Mouse (Mus musculus) intestine, embryonic 14.5 days (tissue): Measurements from ENCODE around the gene Zbtb45. TPM values are rescaled to one million over a fixed set of nuclear protein-coding genes. Genes with fewer than 3 reads are reported as not detected.
A peak's percentile ranks its signal among the peaks of the same experiment; 100 is the strongest.

Experiments used
- ATAC-seq: fragments of 200-750 bp; cut with Nextera tagmentation; replicated peaks from 2 replicates; pipeline ENCODE4 v1.8.0; 2017; ENCODE audit warnings: low read depth, moderate number of reproducible peaks, moderate TSS enrichment, moderate library complexity; ENCODE audit not compliant: low FRiP score, low TSS enrichment
- DNase-seq: peaks from one replicate; pipeline ENCODE4 v3.0.0-alpha.2; 2018; ENCODE audit warnings: low spot score
- H3K27ac ChIP-seq: fragments of 300-500 bp; sonication (generic); 2 replicates; pipeline ENCODE4 v1.5.1; 2014; ENCODE audit warnings: low read depth, mild to moderate bottlenecking, control low read depth
- H3K27me3 ChIP-seq: fragments of 300-500 bp; sonication (generic); replicated peaks from 2 replicates; pipeline ENCODE4 v1.6.1; 2014; ENCODE audit warnings: low read length, control low read depth; ENCODE audit not compliant: control insufficient read depth, insufficient read depth
- H3K36me3 ChIP-seq: fragments of 300-500 bp; sonication (generic); 2 replicates; pipeline ENCODE4 v1.6.1; 2014; ENCODE audit warnings: low read length, control low read depth; ENCODE audit not compliant: control insufficient read depth, insufficient read depth
- H3K4me1 ChIP-seq: fragments of 300-500 bp; sonication (generic); replicated peaks from 2 replicates; pipeline ENCODE4 v1.6.1; 2014; ENCODE audit warnings: low read length, control low read depth, mixed read lengths; ENCODE audit not compliant: control insufficient read depth, insufficient read depth
- H3K4me2 ChIP-seq: fragments of 300-500 bp; sonication (generic); 2 replicates; pipeline ENCODE4 v1.6.1; 2014; ENCODE audit warnings: low read length
- H3K4me3 ChIP-seq: fragments of 300-500 bp; sonication (generic); 2 replicates; pipeline ENCODE4 v1.5.1; 2014; ENCODE audit warnings: low read depth, low read length, control low read depth, mixed read lengths
- H3K9ac ChIP-seq: fragments of 300-500 bp; sonication (generic); 2 replicates; pipeline ENCODE4 v1.6.1; 2014; ENCODE audit warnings: mild to moderate bottlenecking, low read length
- H3K9me3 ChIP-seq: fragments of 300-500 bp; sonication (generic); 2 replicates; pipeline ENCODE4 v1.6.1; 2016; ENCODE audit warnings: low read length, control low read depth; ENCODE audit not compliant: control insufficient read depth
- WGBS: fragments of 180-500 bp; shearing (Covaris S2); extraction: QIAGEN DNeasy Blood & Tissue Kit; methylation state at CpG from one replicate; pipeline ENCODE4 v1.1.7; 2014; 5-methylcytosine and 5-hydroxymethylcytosine counted together
- polyA plus RNA-seq: library from polyadenylated mRNA; unstranded; fragments of >200 nt; fragmentation: Nextera tagmentation; extraction: Ambion mirVana; gene quantifications from 2 replicates; pipeline ENCODE4 v1.2.1, GENCODE M21; 2014

The Zbtb45 gene
- polyA plus RNA-seq, 1 experiment from 2014 or later: 26.9 TPM

DNA sequence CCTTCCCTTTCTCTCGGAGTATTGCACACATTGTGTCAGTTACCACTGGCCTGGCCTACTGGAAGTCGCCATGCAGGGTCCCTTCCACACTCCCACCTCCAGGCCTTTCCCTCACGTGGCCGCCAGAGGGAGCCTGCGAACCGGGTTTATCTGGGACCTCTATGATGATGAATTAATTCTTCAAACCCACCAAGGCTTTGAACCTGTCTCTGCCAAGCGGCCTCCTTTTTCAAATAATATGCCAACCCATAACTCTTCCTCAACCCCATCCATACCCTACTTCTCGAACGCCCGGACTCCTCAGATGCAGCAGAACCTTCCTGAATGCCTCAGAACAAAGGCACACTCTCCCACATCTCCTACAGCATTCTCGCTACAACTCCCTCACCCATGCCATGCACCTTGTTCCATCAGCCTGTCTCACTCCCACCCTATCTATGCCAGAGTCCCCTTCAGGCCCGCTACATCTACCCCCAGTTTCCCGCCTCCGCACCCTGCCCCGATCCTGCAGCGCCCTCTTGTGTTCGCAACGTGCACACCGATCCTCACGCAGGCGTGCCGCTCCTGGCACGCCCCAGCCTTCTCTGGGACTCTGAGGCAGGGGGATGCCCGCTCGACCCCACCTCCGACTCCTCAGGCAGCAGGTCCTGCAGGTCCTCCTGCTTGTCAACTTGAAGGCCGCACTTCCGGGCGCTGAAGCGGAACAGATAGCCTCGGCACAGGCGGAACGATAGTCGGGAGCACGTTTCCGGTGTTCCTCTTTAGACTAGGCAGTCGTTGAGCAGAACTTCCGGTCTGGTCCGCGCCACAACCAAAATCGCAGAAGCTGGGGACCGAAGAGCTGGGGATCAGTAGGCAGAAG, 460 bp downstream of the Zbtb45 start:
- peaks cover 30% of the 10 kb centered on the region for H3K36me3 ChIP-seq
- peak overlapping the region; percentile 74 for H3K9ac ChIP-seq
- H3K27ac ChIP-seq: peak overlapping the region; percentile 93
- DNase-seq: peak; percentile 99
- H3K27me3 ChIP-seq: no peaks in the 10 kb centered on the region
- H3K4me2 ChIP-seq: peak overlapping the region; percentile 75
- WGBS: under 1% methylated on average over 42 of the region's 42 CpGs
- H3K4me1 ChIP-seq: peaks cover 4% of the 10 kb centered on the region; the same call in 1 of the 2 replicates
- no peaks in the 10 kb centered on the region for H3K9me3 ChIP-seq
- peak; percentile 87 for ATAC-seq
- peak overlapping the region; percentile 55 for H3K4me3 ChIP-seq

- DNase-seq (no peak), ATAC-seq (no peak)
- no peak overlapping the region for H3K4me2 ChIP-seq
- H3K9ac ChIP-seq: no peak overlapping the region
- H3K4me3 ChIP-seq: no peak overlapping the region
- H3K4me1 ChIP-seq: peaks cover 4% of the 10 kb centered on the region; the same call in 1 of the 2 replicates
- no peak overlapping the region for H3K27ac ChIP-seq
- WGBS: 45% methylated on average over 57 of the region's 57 CpGs
- peaks cover 30% of the 10 kb centered on the region for H3K36me3 ChIP-seq
- H3K27me3 ChIP-seq: no peaks in the 10 kb centered on the region
- no peaks in the 10 kb centered on the region for H3K9me3 ChIP-seq
Observed at GRCm38 (mm10) chr7:13007341-13008092, 2.3 kb downstream of the Zbtb45 start.

GRCm38 (mm10) chr7:13006531-13006930, 3.3 kb downstream of the Zbtb45 start:
- ATAC-seq (no peak), DNase-seq (no peak)
- Histone ChIP-seq H3K36me3 (peaks cover 30% of the 10 kb centered on the region), H3K9me3 (no peaks in the 10 kb centered on the region), H3K4me3 (no peak overlapping the region), H3K4me2 (no peak overlapping the region), H3K27me3 (no peaks in the 10 kb centered on the region), H3K9ac (no peak overlapping the region), H3K4me1 (peaks cover 4% of the 10 kb centered on the region; the same call in 1 of the 2 replicates), H3K27ac (no peak overlapping the region)
- 85% methylated on average over 10 of the region's 10 CpGs for WGBS

DNA sequence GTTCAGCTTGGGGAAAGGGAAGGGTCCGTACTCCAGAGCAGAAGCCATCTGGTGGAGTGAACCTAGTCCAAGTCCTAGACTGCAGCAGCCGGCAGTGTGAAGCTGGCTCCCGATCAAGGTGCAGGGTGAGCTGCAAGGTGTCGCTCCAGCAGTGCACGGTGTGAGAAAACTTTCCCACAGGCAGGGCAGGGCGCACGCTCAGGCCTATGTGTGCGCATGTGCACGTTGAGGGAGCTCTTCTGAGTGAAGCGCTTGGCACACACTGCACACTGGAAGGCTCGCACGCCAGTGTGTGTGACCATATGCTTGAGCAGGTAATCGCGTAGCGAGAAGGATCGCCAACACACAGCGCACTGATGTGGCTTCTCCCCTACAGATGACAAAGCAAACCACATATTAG, 3.8 kb downstream of the Zbtb45 start:
- no peaks in the 10 kb centered on the region for H3K27me3 ChIP-seq
- no peak overlapping the region for H3K4me2 ChIP-seq
- H3K9ac ChIP-seq: no peak overlapping the region
- peaks cover 30% of the 10 kb centered on the region for H3K36me3 ChIP-seq
- no peak overlapping the region for H3K4me3 ChIP-seq
- peaks cover 4% of the 10 kb centered on the region; the same call in 1 of the 2 replicates for H3K4me1 ChIP-seq
- no peaks in the 10 kb centered on the region for H3K9me3 ChIP-seq
- ATAC-seq: no peak
- 89% methylated on average over 17 of the region's 17 CpGs for WGBS
- no peak for DNase-seq
- H3K27ac ChIP-seq: no peak overlapping the region

DNA sequence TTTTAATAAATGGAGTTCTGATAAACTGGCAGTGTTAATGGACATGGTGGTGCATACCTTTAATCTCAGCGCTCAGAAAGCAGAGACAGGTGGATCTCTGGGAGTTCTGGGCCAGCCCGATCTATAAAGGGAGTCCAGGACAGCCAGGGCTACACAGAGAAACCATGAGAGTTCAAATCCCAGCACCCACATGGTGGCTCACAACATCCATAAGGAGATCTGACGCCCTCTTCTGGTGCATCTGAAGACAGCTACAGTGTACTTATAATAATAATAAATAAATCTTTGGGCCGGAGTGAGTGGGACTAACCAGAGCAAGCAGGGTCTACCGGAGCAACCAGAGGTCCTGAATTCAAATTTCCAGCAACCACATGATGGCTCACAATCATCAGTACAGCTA, 6.5 kb downstream of the Zbtb45 start:
- peaks cover 30% of the 10 kb centered on the region for H3K36me3 ChIP-seq

GRCm38 (mm10) chr7:13001584-13001983, 8.2 kb downstream of the Zbtb45 start:
- Histone ChIP-seq H3K27ac (no peak overlapping the region), H3K9me3 (no peaks in the 10 kb centered on the region), H3K9ac (no peak overlapping the region), H3K4me2 (no peak overlapping the region), H3K36me3 (peaks cover 19% of the 10 kb centered on the region), H3K4me1 (no peaks in the 10 kb centered on the region), H3K4me3 (no peak overlapping the region), H3K27me3 (no peaks in the 10 kb centered on the region)
- DNase-seq: no peak
- 50% methylated on average over 1 of the region's 1 CpGs for WGBS
- no peak for ATAC-seq

More for the DNA sequence above, 6.5 kb downstream of the Zbtb45 start:
- no peaks in the 10 kb centered on the region; the same call in 1 of the 2 replicates for H3K4me1 ChIP-seq
- ATAC-seq (no peak), DNase-seq (no peak)
- H3K9ac ChIP-seq: no peak overlapping the region
- no peak overlapping the region for H3K4me3 ChIP-seq
- no peaks in the 10 kb centered on the region for H3K9me3 ChIP-seq
- no peaks in the 10 kb centered on the region for H3K27me3 ChIP-seq
- H3K27ac ChIP-seq: no peak overlapping the region
- no peak overlapping the region for H3K4me2 ChIP-seq
- WGBS: 75% methylated on average over 5 of the region's 5 CpGs

GRCm38 (mm10) chr7:12998851-12999250, 11.0 kb downstream of the Zbtb45 start, which contains the start of gene Trim28:
Gene Trim28 (plus strand): TSS chr7:12999114.
- H3K27me3 ChIP-seq: no peaks in the 10 kb centered on the region
- no peak within 1 kb of the TSS for H3K27ac ChIP-seq
- ATAC-seq: no peak
- no peak for DNase-seq
- H3K36me3 ChIP-seq: no peaks in the 10 kb centered on the region
- no peak within 1 kb of the TSS for H3K4me2 ChIP-seq
- H3K4me1 ChIP-seq: no peaks in the 10 kb centered on the region
- H3K9ac ChIP-seq: no peak within 1 kb of the TSS
- H3K9me3 ChIP-seq: no peaks in the 10 kb centered on the region
- H3K4me3 ChIP-seq: no peak within 1 kb of the TSS
- WGBS: 76% methylated on average over 3 of the region's 3 CpGs

- H3K9me3 ChIP-seq: no peaks in the 10 kb centered on the region
- H3K4me1 ChIP-seq: no peaks in the 10 kb centered on the region
- DNase-seq (no peak), ATAC-seq (no peak)
- H3K4me3 ChIP-seq: no peak within 1 kb of the TSS
- no peak within 1 kb of the TSS for H3K27ac ChIP-seq
- WGBS: 77% methylated on average over 5 of the region's 5 CpGs
- no peaks in the 10 kb centered on the region for H3K36me3 ChIP-seq
- no peak within 1 kb of the TSS for H3K4me2 ChIP-seq
- H3K27me3 ChIP-seq: no peaks in the 10 kb centered on the region
- H3K9ac ChIP-seq: no peak within 1 kb of the TSS
Observed at GRCm38 (mm10) chr7:12998053-12998452, 11.8 kb downstream of the Zbtb45 start, which contains the start of gene Slc27a5. Gene Slc27a5 (minus strand): TSS chr7:12998192.
